Mouse (Mus musculus) hindbrain, embryonic 13.5 days (tissue): ENCODE results near the gene Pcgf2. TPM values are rescaled to one million over a fixed set of nuclear protein-coding genes. Genes with fewer than 3 reads are reported as not detected.

ENCODE experiments used
- ATAC-seq: fragments of 200-750 bp; cut with Nextera tagmentation; 2 replicates; pipeline ENCODE4 v1.8.0; 2017; ENCODE audit warnings: moderate TSS enrichment; ENCODE audit not compliant: low FRiP score
- H3K27ac ChIP-seq: fragments of 300-500 bp; sonication (generic); 2 replicates; pipeline ENCODE4 v1.5.1; 2015; ENCODE audit warnings: inconsistent platforms, mild to moderate bottlenecking, moderate library complexity
- H3K27me3 ChIP-seq: fragments of 300-500 bp; sonication (generic); 2 replicates; pipeline ENCODE4 v1.6.1; 2015; ENCODE audit warnings: mild to moderate bottlenecking, inconsistent platforms
- H3K36me3 ChIP-seq: fragments of 300-500 bp; sonication (generic); 2 replicates; pipeline ENCODE4 v1.6.1; 2015; ENCODE audit warnings: mild to moderate bottlenecking, inconsistent platforms
- H3K4me1 ChIP-seq: fragments of 300-500 bp; sonication (generic); replicated peaks from 2 replicates; pipeline ENCODE4 v1.6.1; 2015; ENCODE audit warnings: inconsistent platforms
- H3K4me2 ChIP-seq: fragments of 300-500 bp; sonication (generic); 2 replicates; pipeline ENCODE4 v1.6.1; 2015; ENCODE audit warnings: inconsistent platforms, mild to moderate bottlenecking, moderate library complexity
- H3K4me3 ChIP-seq: fragments of 300-500 bp; sonication (generic); 2 replicates; pipeline ENCODE4 v1.5.1; 2015; ENCODE audit warnings: mild to moderate bottlenecking, inconsistent platforms
- H3K9ac ChIP-seq: fragments of 300-500 bp; sonication (generic); 2 replicates; pipeline ENCODE4 v1.6.1; 2015; ENCODE audit warnings: mild to moderate bottlenecking, inconsistent platforms
- H3K9me3 ChIP-seq: fragments of 300-500 bp; sonication (generic); 2 replicates; pipeline ENCODE4 v1.6.1; 2016; ENCODE audit warnings: inconsistent platforms
- WGBS: fragments of 180-500 bp; shearing (Covaris S2); methylation state at CpG from one replicate; pipeline ENCODE4 v1.1.7; 2015; 5-methylcytosine and 5-hydroxymethylcytosine counted together
- polyA plus RNA-seq: library from polyadenylated mRNA; unstranded; fragments of >200 nt; fragmentation: Nextera tagmentation; extraction: Ambion mirVana; gene quantifications from 2 replicates; pipeline ENCODE4 v1.2.1, GENCODE M21; 2015

Gene Pcgf2
- polyA plus RNA-seq: 26.2 and 26.3 TPM in 2 replicates

GRCm38 (mm10) chr11:97700003-97700745, at the start of gene Pcgf2:
Gene Pcgf2, minus strand, starts transcription at chr11:97700497.
- no peaks in the 10 kb centered on the region for H3K27me3 ChIP-seq
- H3K9ac ChIP-seq: peak within 1 kb of the TSS; percentile 97
- ATAC-seq: peak; percentile 7; the same call in 1 of the 2 replicates
- peak within 1 kb of the TSS; percentile 93 for H3K4me3 ChIP-seq
- H3K9me3 ChIP-seq: no peaks in the 10 kb centered on the region
- peak within 1 kb of the TSS; percentile 89 for H3K4me2 ChIP-seq
- H3K36me3 ChIP-seq: no peaks in the 10 kb centered on the region
- peaks cover 64% of the 10 kb centered on the region for H3K4me1 ChIP-seq
- peak within 1 kb of the TSS; percentile 99 for H3K27ac ChIP-seq
- WGBS: under 1% methylated on average over 85 of the region's 85 CpGs

- Histone ChIP-seq H3K4me3 (no peak overlapping the region), H3K4me2 (no peak overlapping the region), H3K9ac (no peak overlapping the region), H3K36me3 (peaks cover 73% of the 10 kb centered on the region), H3K9me3 (no peaks in the 10 kb centered on the region), H3K27me3 (no peaks in the 10 kb centered on the region), H3K4me1 (peaks cover 6% of the 10 kb centered on the region), H3K27ac (no peak overlapping the region)
- WGBS: 97% methylated on average over 5 of the region's 5 CpGs
- ATAC-seq: no peak
Measured at GRCm38 (mm10) chr11:97748496-97748895, 48.2 kb upstream of the Pcgf2 start.

- Histone ChIP-seq H3K27me3 (no peaks in the 10 kb centered on the region), H3K9me3 (no peaks in the 10 kb centered on the region), H3K9ac (no peak overlapping the region), H3K4me2 (no peak overlapping the region), H3K4me1 (peaks cover 13% of the 10 kb centered on the region), H3K27ac (no peak overlapping the region), H3K4me3 (no peak overlapping the region), H3K36me3 (peaks cover 65% of the 10 kb centered on the region)
- whole genome bisulfite sequencing: 88% methylated on average over 8 of the region's 8 CpGs
- ATAC-seq: no peak
Measured at GRCm38 (mm10) chr11:97747773-97748172, 47.5 kb upstream of the Pcgf2 start.

- peaks cover 32% of the 10 kb centered on the region for H3K4me1 ChIP-seq
- H3K9ac ChIP-seq: no peak overlapping the region
- H3K9me3 ChIP-seq: no peaks in the 10 kb centered on the region
- no peaks in the 10 kb centered on the region for H3K27me3 ChIP-seq
- H3K27ac ChIP-seq: peak overlapping the region; percentile 99; the same call in 1 of the 2 replicates
- ATAC-seq: peak; percentile 18; the same call in 1 of the 2 replicates
- H3K36me3 ChIP-seq: peaks cover 43% of the 10 kb centered on the region
- peak overlapping the region; percentile 79 for H3K4me2 ChIP-seq
- WGBS: 12% methylated on average over 13 of the region's 13 CpGs
- peak overlapping the region; percentile 78 for H3K4me3 ChIP-seq
Measured at GRCm38 (mm10) chr11:97745331-97745721, 45.0 kb upstream of the Pcgf2 start.

- Histone ChIP-seq H3K9ac (peak overlapping the region; percentile 89), H3K4me2 (peak overlapping the region; percentile 79), H3K36me3 (peaks cover 38% of the 10 kb centered on the region), H3K9me3 (no peaks in the 10 kb centered on the region), H3K4me1 (peaks cover 37% of the 10 kb centered on the region), H3K4me3 (peak overlapping the region; percentile 78), H3K27me3 (no peaks in the 10 kb centered on the region), H3K27ac (peak overlapping the region; percentile 99)
- ATAC-seq: peak; percentile 96
- under 1% methylated on average over 31 of the region's 57 CpGs for WGBS
Measured at GRCm38 (mm10) chr11:97744718-97745330, 44.5 kb upstream of the Pcgf2 start.

GRCm38 (mm10) chr11:97744063-97744717, 43.9 kb upstream of the Pcgf2 start, which contains the start of gene Pip4k2b:
Gene Pip4k2b, minus strand, starts transcription at chr11:97744704.
- peak; percentile 44 for ATAC-seq
- Histone ChIP-seq H3K9ac (peak within 1 kb of the TSS; percentile 89), H3K27me3 (no peaks in the 10 kb centered on the region), H3K4me2 (peak within 1 kb of the TSS; percentile 79), H3K27ac (peak within 1 kb of the TSS; percentile 99), H3K4me3 (peak within 1 kb of the TSS; percentile 78), H3K36me3 (peaks cover 32% of the 10 kb centered on the region), H3K4me1 (peaks cover 38% of the 10 kb centered on the region), H3K9me3 (no peaks in the 10 kb centered on the region)
- under 1% methylated on average over 59 of the region's 63 CpGs for WGBS

- whole genome bisulfite sequencing: 31% methylated on average over 9 of the region's 9 CpGs
- Histone ChIP-seq H3K4me3 (peak overlapping the region; percentile 78), H3K4me1 (peaks cover 38% of the 10 kb centered on the region), H3K27ac (peak overlapping the region; percentile 99), H3K36me3 (peaks cover 29% of the 10 kb centered on the region), H3K27me3 (no peaks in the 10 kb centered on the region), H3K9me3 (no peaks in the 10 kb centered on the region), H3K9ac (peak overlapping the region; percentile 89), H3K4me2 (peak overlapping the region; percentile 79)
- no peak for ATAC-seq
Measured at GRCm38 (mm10) chr11:97743423-97743822, 43.1 kb upstream of the Pcgf2 start.

GRCm38 (mm10) chr11:97742591-97742990, 42.3 kb upstream of the Pcgf2 start:
- peaks cover 38% of the 10 kb centered on the region for H3K4me1 ChIP-seq
- WGBS: 81% methylated on average over 9 of the region's 9 CpGs
- peak overlapping the region; percentile 89 for H3K9ac ChIP-seq

GRCm38 (mm10) chr11:97742157-97742556, 41.9 kb upstream of the Pcgf2 start:
- Histone ChIP-seq H3K27me3 (no peaks in the 10 kb centered on the region), H3K9ac (0 out of 2 replicates have a peak overlapping the region, but pooled peaks have one; percentile 89), H3K36me3 (peaks cover 16% of the 10 kb centered on the region), H3K4me3 (peak overlapping the region; percentile 78; the same call in 1 of the 2 replicates), H3K4me2 (peak overlapping the region; percentile 79), H3K27ac (no peak overlapping the region), H3K9me3 (no peaks in the 10 kb centered on the region), H3K4me1 (peaks cover 38% of the 10 kb centered on the region)
- no peak for ATAC-seq
- 91% methylated on average over 5 of the region's 5 CpGs for WGBS

More at GRCm38 (mm10) chr11:97742591-97742990, 42.3 kb upstream of the Pcgf2 start:
- H3K27ac ChIP-seq: no peak overlapping the region
- peak overlapping the region; percentile 78 for H3K4me3 ChIP-seq
- H3K27me3 ChIP-seq: no peaks in the 10 kb centered on the region
- H3K9me3 ChIP-seq: no peaks in the 10 kb centered on the region
- peaks cover 21% of the 10 kb centered on the region for H3K36me3 ChIP-seq
- peak overlapping the region; percentile 79 for H3K4me2 ChIP-seq
- ATAC-seq: no peak

- no peak overlapping the region for H3K4me3 ChIP-seq
- WGBS: 56% methylated on average over 7 of the region's 7 CpGs
- H3K4me2 ChIP-seq: no peak overlapping the region
- H3K27ac ChIP-seq: no peak overlapping the region
- no peak for ATAC-seq
- 0 out of 2 replicates have a peak, but pooled peaks cover 3% of the 10 kb centered on the region for H3K36me3 ChIP-seq
- H3K4me1 ChIP-seq: peaks cover 36% of the 10 kb centered on the region
- no peak overlapping the region for H3K9ac ChIP-seq
- H3K9me3 ChIP-seq: no peaks in the 10 kb centered on the region
- H3K27me3 ChIP-seq: no peaks in the 10 kb centered on the region
Measured at GRCm38 (mm10) chr11:97740190-97740589, 39.9 kb upstream of the Pcgf2 start.

- Histone ChIP-seq H3K4me2 (no peak overlapping the region), H3K36me3 (0 out of 2 replicates have a peak, but pooled peaks cover 3% of the 10 kb centered on the region), H3K4me3 (no peak overlapping the region), H3K9ac (no peak overlapping the region), H3K4me1 (peaks cover 37% of the 10 kb centered on the region), H3K27me3 (no peaks in the 10 kb centered on the region), H3K27ac (no peak overlapping the region), H3K9me3 (no peaks in the 10 kb centered on the region)
- ATAC-seq: no peak
- 89% methylated on average over 3 of the region's 3 CpGs for WGBS
Measured at GRCm38 (mm10) chr11:97739155-97739554, 38.9 kb upstream of the Pcgf2 start.

- no peaks in the 10 kb centered on the region for H3K27me3 ChIP-seq
- no peak for ATAC-seq
- no peak overlapping the region for H3K27ac ChIP-seq
- WGBS: 67% methylated on average over 6 of the region's 6 CpGs
- H3K4me1 ChIP-seq: peaks cover 40% of the 10 kb centered on the region
- H3K9me3 ChIP-seq: no peaks in the 10 kb centered on the region
- no peak overlapping the region for H3K4me2 ChIP-seq
- H3K36me3 ChIP-seq: 0 out of 2 replicates have a peak, but pooled peaks cover 3% of the 10 kb centered on the region
- H3K9ac ChIP-seq: no peak overlapping the region
- H3K4me3 ChIP-seq: no peak overlapping the region
Measured at GRCm38 (mm10) chr11:97738703-97739102, 38.4 kb upstream of the Pcgf2 start.
